Mouse (Mus musculus) stomach, embryonic 16.5 days (tissue): ENCODE measurements around the gene Cldn3. TPM values are rescaled to one million over a fixed set of nuclear protein-coding genes. Genes with fewer than 3 reads are reported as not detected.
A peak's percentile ranks its signal among the peaks of the same experiment; 100 is the strongest.

Experiments
- ATAC-seq: fragments of 200-750 bp; cut with Nextera tagmentation; 2 replicates; pipeline ENCODE4 v1.8.0; 2017; ENCODE audit warnings: moderate number of reproducible peaks, moderate TSS enrichment; ENCODE audit not compliant: insufficient read depth, low FRiP score
- H3K27ac ChIP-seq: fragments of 300-500 bp; sonication (generic); 2 replicates; pipeline ENCODE4 v1.5.1; 2014; ENCODE audit warnings: low read length
- H3K27me3 ChIP-seq: fragments of 300-500 bp; sonication (generic); 2 replicates; pipeline ENCODE4 v1.6.1; 2014; ENCODE audit warnings: low read length, control low read depth, mixed read lengths; ENCODE audit not compliant: control insufficient read depth, insufficient read depth
- H3K36me3 ChIP-seq: fragments of 300-500 bp; sonication (generic); 2 replicates; pipeline ENCODE4 v1.6.1; 2014; ENCODE audit warnings: low read length; ENCODE audit not compliant: control insufficient read depth, insufficient read depth
- H3K4me1 ChIP-seq: fragments of 300-500 bp; sonication (generic); 2 replicates; pipeline ENCODE4 v1.6.1; 2014; ENCODE audit warnings: low read length, control low read depth, mixed read lengths; ENCODE audit not compliant: control insufficient read depth, insufficient read depth
- H3K4me2 ChIP-seq: fragments of 300-500 bp; sonication (generic); 2 replicates; pipeline ENCODE4 v1.6.1; 2014; ENCODE audit warnings: low read depth, low read length, mixed read lengths
- H3K4me3 ChIP-seq: fragments of 300-500 bp; sonication (generic); replicated peaks from 2 replicates; pipeline ENCODE4 v1.5.1; 2014; ENCODE audit warnings: mild to moderate bottlenecking, low read length
- H3K9ac ChIP-seq: fragments of 300-500 bp; sonication (generic); 2 replicates; pipeline ENCODE4 v1.6.1; 2014; ENCODE audit warnings: low read length
- H3K9me3 ChIP-seq: fragments of 300-500 bp; sonication (generic); replicated peaks from 2 replicates; pipeline ENCODE4 v1.6.1; 2016; ENCODE audit warnings: low read length, control low read depth; ENCODE audit not compliant: control insufficient read depth
- WGBS: fragments of 180-500 bp; shearing (Covaris S2); extraction: QIAGEN DNeasy Blood & Tissue Kit; methylation state at CpG from one replicate; pipeline ENCODE4 v1.1.7; 2014; 5-methylcytosine and 5-hydroxymethylcytosine counted together
- polyA plus RNA-seq: library from polyadenylated mRNA; unstranded; fragments of >200 nt; fragmentation: Nextera tagmentation; extraction: Ambion mirVana; gene quantifications from 2 replicates; pipeline ENCODE4 v1.2.1, GENCODE M21; 2015

The Cldn3 gene
- polyA plus RNA-seq, 1 experiment from 2014 or later = 89.2 TPM

- Histone ChIP-seq H3K27me3 (no peaks in the 10 kb centered on the region; the same call in 1 of the 2 replicates), H3K36me3 (no peaks in the 10 kb centered on the region), H3K4me2 (no peak overlapping the region), H3K27ac (no peak overlapping the region), H3K4me3 (no peak overlapping the region), H3K4me1 (no peaks in the 10 kb centered on the region; the same call in 1 of the 2 replicates), H3K9me3 (no peaks in the 10 kb centered on the region), H3K9ac (no peak overlapping the region)
- 15% methylated on average over 7 of the region's 7 CpGs for WGBS
- peak; percentile 63 for ATAC-seq
These were observed 11.7 kb upstream of the Cldn3 start for GRCm38 (mm10) chr5:134974294-134974693.

- WGBS = 51% methylated on average over 2 of the region's 2 CpGs
- ATAC-seq = no peak
These were observed 11.1 kb upstream of the Cldn3 start for GRCm38 (mm10) chr5:134974921-134975320.

DNA sequence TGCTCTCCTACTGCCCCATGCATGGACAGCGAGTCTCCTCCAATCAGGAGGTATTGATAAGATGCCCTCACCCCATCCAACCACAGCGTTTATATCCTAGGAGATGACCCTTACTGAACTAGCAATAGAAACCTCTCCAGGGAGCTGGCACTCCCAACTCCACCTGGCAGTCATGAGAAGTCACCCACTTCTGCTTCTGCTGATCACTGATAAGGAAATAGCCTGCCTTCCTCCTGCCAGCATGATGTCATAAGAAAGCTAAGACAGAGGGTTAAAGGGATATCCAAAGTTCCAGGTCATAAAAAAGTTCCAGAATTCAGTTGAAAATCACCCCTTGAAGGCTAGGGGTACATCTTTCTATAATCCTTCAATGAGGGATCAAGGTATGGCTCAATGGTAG, 9.8 kb upstream of the Cldn3 start:
- Histone ChIP-seq H3K4me1 (no peaks in the 10 kb centered on the region; the same call in 1 of the 2 replicates), H3K4me3 (no peak overlapping the region), H3K27ac (no peak overlapping the region), H3K27me3 (no peaks in the 10 kb centered on the region; the same call in 1 of the 2 replicates), H3K9me3 (no peaks in the 10 kb centered on the region), H3K9ac (no peak overlapping the region), H3K4me2 (no peak overlapping the region), H3K36me3 (no peaks in the 10 kb centered on the region)
- WGBS = 88% methylated on average over 2 of the region's 2 CpGs
- no peak for ATAC-seq

More at GRCm38 (mm10) chr5:134974921-134975320, 11.1 kb upstream of the Cldn3 start:
- no peaks in the 10 kb centered on the region for H3K36me3 ChIP-seq
- no peaks in the 10 kb centered on the region; the same call in 1 of the 2 replicates for H3K4me1 ChIP-seq
- no peak overlapping the region for H3K4me2 ChIP-seq
- no peaks in the 10 kb centered on the region; the same call in 1 of the 2 replicates for H3K27me3 ChIP-seq
- H3K4me3 ChIP-seq = no peak overlapping the region
- H3K9me3 ChIP-seq = no peaks in the 10 kb centered on the region
- no peak overlapping the region for H3K9ac ChIP-seq
- no peak overlapping the region for H3K27ac ChIP-seq

DNA sequence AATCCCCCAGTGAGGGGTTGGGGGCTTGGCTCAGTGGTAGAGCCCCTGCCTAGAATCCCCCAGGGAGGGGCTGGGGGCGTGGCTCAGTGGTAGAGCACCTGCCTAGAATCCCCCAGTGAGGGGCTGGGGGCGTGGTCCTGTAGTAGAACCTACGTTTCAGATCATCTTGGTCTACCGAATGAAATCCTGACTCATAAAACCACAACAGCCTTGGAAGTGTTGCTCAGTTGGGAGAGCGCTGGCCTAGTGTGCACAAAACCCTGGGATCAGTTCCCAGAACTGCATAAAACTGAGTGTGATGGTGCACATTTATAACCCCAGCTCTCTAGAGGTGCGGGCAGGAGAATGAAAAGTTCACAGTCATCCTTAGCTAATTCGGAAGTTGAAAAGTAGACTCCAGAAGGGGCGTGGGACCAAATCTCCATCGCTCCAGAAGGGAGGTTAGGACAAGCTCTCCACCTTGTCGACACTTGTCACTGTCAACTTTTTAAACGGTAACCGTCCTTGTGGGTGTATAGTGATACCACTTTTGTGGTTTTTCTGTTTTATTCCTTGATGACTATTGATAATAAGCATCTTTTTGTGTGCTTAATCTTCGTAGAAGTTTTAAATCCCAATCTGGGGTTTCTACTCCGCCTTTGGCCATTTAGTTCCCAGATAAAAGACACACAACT, 9.3 kb upstream of the Cldn3 start:
- 79% methylated on average over 14 of the region's 14 CpGs for WGBS
- no peaks in the 10 kb centered on the region; the same call in 1 of the 2 replicates for H3K27me3 ChIP-seq
- no peak overlapping the region for H3K4me2 ChIP-seq
- H3K9ac ChIP-seq = no peak overlapping the region
- no peaks in the 10 kb centered on the region; the same call in 1 of the 2 replicates for H3K4me1 ChIP-seq
- no peak overlapping the region for H3K27ac ChIP-seq
- H3K9me3 ChIP-seq = no peaks in the 10 kb centered on the region
- H3K36me3 ChIP-seq = no peaks in the 10 kb centered on the region
- ATAC-seq = no peak
- H3K4me3 ChIP-seq = no peak overlapping the region

GRCm38 (mm10) chr5:134977837-134978236, 8.2 kb upstream of the Cldn3 start:
- Histone ChIP-seq H3K36me3 (no peaks in the 10 kb centered on the region), H3K27me3 (no peaks in the 10 kb centered on the region; the same call in 1 of the 2 replicates), H3K4me3 (no peak overlapping the region), H3K27ac (no peak overlapping the region), H3K9me3 (no peaks in the 10 kb centered on the region), H3K4me1 (no peaks in the 10 kb centered on the region; the same call in 1 of the 2 replicates), H3K9ac (no peak overlapping the region), H3K4me2 (no peak overlapping the region)
- WGBS = 78% methylated on average over 4 of the region's 4 CpGs
- ATAC-seq = no peak

- no peak overlapping the region for H3K27ac ChIP-seq
- 49% methylated on average over 10 of the region's 10 CpGs for WGBS
These were observed 4.9 kb upstream of the Cldn3 start for GRCm38 (mm10) chr5:134981149-134981548.

DNA sequence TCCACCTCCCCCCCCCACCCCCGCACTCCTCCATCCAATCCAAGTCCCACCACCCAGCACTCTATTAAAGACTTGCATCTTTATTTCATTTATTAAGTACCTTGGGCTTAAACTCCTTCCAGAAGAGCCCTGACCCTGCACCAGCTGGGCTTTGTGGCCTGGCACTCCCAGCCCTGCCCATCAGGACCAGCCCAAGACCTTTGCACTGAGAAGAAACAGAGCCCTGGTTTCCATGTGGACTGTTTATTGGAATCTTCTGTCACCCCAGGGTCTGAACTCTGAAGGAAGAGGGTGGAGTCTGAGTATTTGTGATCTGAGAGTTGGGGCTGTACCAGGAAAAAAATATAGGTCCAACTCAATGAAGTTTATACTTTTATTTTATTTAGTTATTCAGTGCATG, 2.9 kb upstream of the Cldn3 start:
- H3K4me1 ChIP-seq = peaks cover 11% of the 10 kb centered on the region; the same call in 1 of the 2 replicates
- H3K27me3 ChIP-seq = peaks cover 31% of the 10 kb centered on the region
- H3K27ac ChIP-seq = no peak overlapping the region
- WGBS = 83% methylated on average over 1 of the region's 1 CpGs
- no peak for ATAC-seq
- no peak overlapping the region for H3K4me3 ChIP-seq
- H3K36me3 ChIP-seq = no peaks in the 10 kb centered on the region
- no peaks in the 10 kb centered on the region for H3K9me3 ChIP-seq
- H3K4me2 ChIP-seq = no peak overlapping the region
- H3K9ac ChIP-seq = no peak overlapping the region

More at GRCm38 (mm10) chr5:134981149-134981548, 4.9 kb upstream of the Cldn3 start:
- Histone ChIP-seq H3K4me1 (peaks cover 5% of the 10 kb centered on the region; the same call in 1 of the 2 replicates), H3K9me3 (no peaks in the 10 kb centered on the region), H3K36me3 (no peaks in the 10 kb centered on the region), H3K9ac (no peak overlapping the region), H3K27me3 (peaks cover 13% of the 10 kb centered on the region), H3K4me2 (no peak overlapping the region), H3K4me3 (no peak overlapping the region)
- no peak for ATAC-seq

- H3K4me1 ChIP-seq = peaks cover 11% of the 10 kb centered on the region; the same call in 1 of the 2 replicates
- H3K9me3 ChIP-seq = no peaks in the 10 kb centered on the region
- no peak for ATAC-seq
- WGBS = 29% methylated on average over 3 of the region's 3 CpGs
- H3K36me3 ChIP-seq = no peaks in the 10 kb centered on the region
- H3K27ac ChIP-seq = no peak overlapping the region
- H3K9ac ChIP-seq = no peak overlapping the region; the same call in 1 of the 2 replicates
- H3K27me3 ChIP-seq = peaks cover 31% of the 10 kb centered on the region
- H3K4me2 ChIP-seq = no peak overlapping the region
- no peak overlapping the region for H3K4me3 ChIP-seq
These were observed 2.2 kb upstream of the Cldn3 start for GRCm38 (mm10) chr5:134983771-134984170.
